Mouse (Mus musculus): ENCODE measurements around the gene Lrch3.

DNA sequence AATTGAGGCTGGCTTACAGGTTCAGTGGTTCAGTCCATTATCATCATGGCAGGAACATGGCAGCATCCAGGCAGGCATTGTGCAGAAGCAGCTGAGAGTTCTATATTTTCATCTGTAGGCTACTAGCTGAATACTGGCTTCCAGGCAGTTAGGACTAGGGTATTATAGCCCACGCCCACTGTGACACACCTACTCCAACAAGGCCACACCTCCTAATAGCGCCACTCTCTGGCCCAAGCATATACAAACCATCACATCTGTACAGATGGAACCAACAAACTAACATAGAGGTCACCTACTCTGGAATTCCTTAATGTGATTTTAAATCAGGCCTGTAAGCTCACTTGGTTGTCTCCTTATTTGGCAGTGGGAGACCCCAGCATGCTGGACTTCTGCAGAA lies 134.8 kb downstream of the Lrch3 start:
- TF ChIP-seq CTCF (conservative IDR thresholded peaks at IDR 0.05; ENCODE audit: low read length) = no peak
- no peak for TF ChIP-seq POU5F1 (IDR thresholded peaks at IDR 0.05; ENCODE audit: borderline replicate concordance, low read length)
- no peak for TF ChIP-seq NANOG (IDR thresholded peaks at IDR 0.05; ENCODE audit: borderline replicate concordance, low read length)
